Mouse (Mus musculus) adipocyte (in vitro differentiated cells): ENCODE data around the gene Cntn2.
A peak's percentile ranks its signal among the peaks of the same experiment; 100 is the strongest.

Source experiments
- DNase-seq: peaks from one replicate; pipeline ENCODE4 v3.0.0-alpha.2; 2016; ENCODE audit warnings: low spot score

The Cntn2 gene

DNA sequence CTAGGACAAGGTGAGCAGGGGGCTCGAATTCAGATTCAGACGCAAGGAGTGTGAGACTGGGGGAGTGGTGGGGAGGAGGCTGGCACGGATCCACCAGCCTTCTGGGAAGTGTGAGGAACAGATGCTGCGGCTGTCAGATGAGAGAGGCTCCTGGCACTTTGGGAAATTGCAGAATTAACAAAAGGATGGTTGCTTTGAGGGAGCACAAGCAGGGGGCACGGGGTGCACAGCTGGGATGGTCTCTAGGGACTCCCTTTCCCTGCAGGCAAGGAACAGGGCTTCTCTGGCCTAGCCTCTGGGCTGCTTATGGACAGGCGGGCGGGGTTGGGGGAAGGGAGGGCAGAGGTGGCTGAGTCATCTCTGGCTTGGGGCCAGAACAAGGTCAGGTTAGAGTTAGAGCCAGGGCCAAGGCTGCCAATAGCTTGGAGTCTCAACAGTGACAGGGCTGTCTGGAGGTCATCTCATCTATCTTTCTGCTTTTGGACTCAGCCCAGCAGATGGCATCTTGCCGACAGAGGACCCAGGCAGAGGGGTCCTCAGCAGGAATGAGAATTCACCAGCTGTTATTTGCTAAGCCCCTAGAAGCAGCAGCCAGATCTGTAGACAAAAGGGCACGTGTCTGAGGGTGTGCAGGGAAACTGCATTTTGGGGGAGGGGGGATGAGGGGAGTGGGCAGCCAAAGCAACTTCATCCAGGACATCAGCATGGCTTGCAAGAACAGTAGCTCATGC, 15.0 kb upstream of the Cntn2 start:
- DNase-seq: peak; percentile 75

- peak; percentile 29 for DNase-seq
Measured at GRCm38 (mm10) chr1:132543789-132544188, 733 bp upstream of the Cntn2 start.

DNA sequence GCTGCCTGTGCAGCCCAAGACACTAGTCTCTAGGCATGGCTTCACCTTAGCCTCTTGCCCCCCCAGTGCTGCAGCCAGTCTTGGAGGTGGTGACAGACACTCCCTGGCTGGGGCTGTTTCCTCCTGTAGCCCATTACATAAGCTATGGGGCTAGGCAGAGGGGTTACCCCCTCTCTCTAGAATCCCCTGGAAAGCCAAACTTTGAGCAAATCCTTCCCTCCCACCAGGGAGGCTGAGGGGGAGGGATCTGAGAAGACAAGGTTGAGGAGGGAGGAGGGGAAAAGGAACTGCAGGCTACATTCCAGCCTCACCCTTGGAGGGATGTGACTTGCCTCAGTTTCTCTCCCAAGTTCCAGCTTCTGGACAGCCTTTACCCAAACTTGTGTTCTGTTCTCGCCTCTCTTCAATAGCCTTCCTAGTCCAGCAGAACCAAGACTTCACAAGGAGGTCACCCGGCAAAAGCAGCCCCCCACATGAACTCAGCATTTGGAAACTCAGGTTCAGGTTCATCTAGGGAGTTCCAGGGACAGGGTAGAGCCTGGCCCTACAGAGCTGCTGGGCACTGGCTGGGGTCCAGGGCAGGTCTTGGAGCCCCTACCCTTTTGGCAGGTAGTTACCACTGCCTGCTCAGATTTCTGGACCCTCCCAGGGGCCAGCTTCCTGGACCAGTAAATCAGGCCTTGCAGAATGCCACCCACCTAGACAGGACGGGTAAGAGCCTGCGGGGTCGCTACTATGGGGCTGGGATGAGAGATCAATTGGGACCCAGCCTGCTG, 1.0 kb downstream of the Cntn2 start:
- no peak for DNase-seq

- no peak for DNase-seq
Measured at GRCm38 (mm10) chr1:132541171-132541823, 1.8 kb downstream of the Cntn2 start.

- DNase-seq: no peak
Measured at GRCm38 (mm10) chr1:132540701-132541100, 2.4 kb downstream of the Cntn2 start.

GRCm38 (mm10) chr1:132537736-132538135, 5.3 kb downstream of the Cntn2 start:
- DNase-seq: no peak

DNA sequence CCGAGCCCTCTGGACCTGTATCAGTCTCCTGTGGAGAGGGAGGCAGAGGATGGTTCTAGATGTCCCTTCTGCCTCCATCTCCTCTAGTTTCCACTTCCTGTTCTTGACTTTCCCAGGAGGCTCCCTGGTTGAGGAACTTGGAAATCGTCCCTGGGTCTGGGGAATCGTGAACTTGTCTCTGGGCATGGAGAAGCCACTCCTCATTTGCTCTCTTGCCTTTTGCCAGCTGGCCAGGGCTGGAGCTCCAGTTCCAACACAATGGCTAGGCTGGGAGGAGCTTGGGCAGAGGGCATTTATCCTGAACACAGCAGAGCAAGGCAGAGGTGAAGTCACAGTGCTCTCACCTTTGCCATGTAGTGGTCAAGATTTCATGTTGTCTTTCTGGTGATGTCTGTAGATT, 6.6 kb downstream of the Cntn2 start:
- DNase-seq: peak; percentile 66

DNA sequence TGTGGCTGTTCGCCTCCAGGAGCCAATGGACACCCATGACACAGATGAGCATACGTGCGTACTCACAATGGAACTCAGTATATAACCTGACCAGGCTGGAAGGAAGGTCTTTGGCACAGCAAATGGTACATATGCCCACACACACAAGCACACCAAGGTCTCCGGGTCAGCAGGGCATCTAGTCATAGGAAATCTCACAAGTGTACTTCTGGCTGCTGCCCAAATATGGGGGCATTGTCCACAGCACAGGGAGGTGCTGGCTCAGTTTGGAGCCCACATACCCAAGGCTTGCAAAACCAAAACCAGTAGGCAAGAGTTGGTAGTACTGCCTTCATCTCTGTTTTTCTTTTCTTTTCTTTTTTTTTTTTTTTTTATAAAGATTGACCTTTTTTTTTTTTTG, 7.5 kb downstream of the Cntn2 start:
- DNase-seq: no peak

- DNase-seq: no peak
Measured at GRCm38 (mm10) chr1:132533840-132534239, 9.2 kb downstream of the Cntn2 start.

DNA sequence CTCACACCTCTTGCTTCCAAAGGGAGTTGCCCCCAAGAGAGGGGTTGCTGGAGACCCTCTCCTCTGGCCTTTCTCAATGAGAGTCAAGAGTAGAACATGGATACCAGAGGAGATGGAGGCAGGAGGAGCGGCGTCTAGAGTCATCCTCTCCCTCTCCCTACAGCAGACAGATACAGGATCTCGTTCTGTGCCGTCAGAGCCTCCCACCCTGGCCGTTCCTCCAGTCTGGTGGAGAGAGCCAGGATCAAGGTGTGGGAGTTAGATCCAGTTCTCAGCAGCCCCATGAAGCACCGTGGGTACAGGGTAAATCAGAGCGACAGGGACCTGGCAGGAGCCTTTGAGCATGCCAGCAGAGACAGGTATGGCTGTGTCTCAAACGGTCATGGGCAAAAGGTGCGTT, 10.5 kb downstream of the Cntn2 start:
- DNase-seq: no peak

GRCm38 (mm10) chr1:132530631-132531191, 12.3 kb downstream of the Cntn2 start:
- no peak for DNase-seq

DNA sequence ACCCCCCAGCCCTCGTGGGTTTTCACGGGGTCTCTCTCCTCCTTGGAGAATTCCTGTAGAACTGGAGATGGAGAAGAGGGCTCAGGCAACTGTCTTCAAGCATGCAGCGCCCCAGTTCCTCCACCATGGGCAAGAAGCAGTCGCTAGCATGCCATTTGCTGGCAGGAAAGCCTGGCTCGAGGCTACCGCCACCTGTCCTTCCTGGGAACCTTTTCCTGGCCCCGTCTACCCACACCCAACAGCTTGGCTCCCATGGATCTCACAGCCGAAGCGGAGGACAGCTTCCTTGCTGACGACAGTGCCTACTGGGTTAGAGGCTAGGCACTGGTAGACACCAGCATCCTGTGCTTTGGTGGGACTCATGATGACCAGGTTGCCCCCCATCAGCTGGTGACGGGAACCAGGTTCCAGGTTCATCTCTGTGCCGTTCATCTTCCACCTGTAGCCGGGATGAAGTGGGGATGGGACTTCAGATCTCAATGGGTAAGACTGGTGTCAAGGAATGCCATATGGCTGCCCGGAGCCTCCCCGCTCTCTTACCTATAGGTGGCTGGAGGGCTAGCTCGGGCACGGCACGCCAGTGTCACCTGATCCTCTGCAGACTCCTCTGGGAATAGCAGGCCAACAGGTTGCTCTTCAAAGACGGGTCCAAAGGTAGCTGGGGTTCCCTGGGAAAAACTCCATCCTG, 14.3 kb downstream of the Cntn2 start:
- no peak for DNase-seq

- DNase-seq: no peak
Measured at GRCm38 (mm10) chr1:132528071-132528470, 15.0 kb downstream of the Cntn2 start.

DNA sequence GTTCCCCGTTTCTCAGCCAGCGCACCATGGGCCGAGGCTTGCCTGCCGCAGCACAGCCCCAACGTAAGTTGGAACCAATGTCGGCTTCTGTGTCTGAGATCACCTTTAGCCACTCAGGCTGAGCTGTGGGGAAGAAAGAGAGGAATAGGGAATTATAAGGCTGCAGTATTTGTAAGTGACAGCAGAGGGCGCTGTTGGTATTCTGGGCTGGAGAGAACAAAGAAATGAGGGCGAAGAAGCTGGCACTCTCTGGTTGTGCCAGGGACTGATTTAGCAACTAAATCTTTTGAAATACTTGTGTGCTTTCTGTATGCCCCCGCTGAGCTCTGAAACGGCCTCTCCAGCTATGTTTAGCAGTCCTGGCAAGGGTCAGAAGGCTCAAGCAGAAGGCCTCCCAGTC, 17.2 kb downstream of the Cntn2 start:
- DNase-seq: peak; percentile 83

DNA sequence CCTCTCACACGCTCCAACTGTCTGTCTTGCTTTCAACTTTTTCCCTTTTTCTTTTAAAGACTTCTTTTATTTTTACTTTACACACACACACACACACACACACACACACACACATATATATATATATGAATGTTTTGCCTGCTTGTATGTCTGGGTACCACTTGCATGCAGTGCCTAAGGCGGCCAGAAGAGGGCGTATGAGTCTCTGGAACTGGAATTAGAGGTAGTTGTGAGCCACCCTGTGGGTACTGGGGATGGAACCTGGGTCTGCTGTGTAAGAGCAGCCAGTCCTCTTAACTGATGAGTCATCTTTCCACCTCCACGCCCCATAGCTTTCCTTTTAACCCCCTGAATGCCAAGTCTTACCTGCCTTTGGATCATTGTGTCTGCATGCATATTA, 19.1 kb downstream of the Cntn2 start:
- no peak for DNase-seq

GRCm38 (mm10) chr1:132523048-132523447, 20.0 kb downstream of the Cntn2 start:
- DNase-seq: no peak

- DNase-seq: no peak
Measured at GRCm38 (mm10) chr1:132520764-132521163, 22.3 kb downstream of the Cntn2 start.

GRCm38 (mm10) chr1:132519734-132520133, 23.3 kb downstream of the Cntn2 start:
- DNase-seq: no peak

DNA sequence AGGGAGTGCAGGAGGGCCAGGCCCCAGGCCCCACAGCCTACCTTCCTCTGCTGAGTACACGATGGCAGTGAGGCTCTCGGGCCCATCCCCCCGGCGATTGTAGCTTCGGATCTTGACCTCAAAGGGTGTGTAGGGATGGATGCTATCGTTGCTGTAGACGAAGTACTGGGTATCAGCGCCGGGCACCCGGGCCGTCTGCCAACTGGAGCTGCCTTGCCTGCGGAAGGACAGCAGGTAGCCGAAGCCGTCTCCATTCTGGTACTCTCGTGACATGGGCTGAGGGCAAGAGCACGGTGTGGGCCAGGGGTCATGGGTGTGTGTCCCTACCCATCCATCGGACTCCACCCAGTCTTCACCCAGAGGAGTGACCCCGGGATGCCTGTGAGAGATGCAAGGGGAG, 24.4 kb downstream of the Cntn2 start:
- no peak for DNase-seq

DNA sequence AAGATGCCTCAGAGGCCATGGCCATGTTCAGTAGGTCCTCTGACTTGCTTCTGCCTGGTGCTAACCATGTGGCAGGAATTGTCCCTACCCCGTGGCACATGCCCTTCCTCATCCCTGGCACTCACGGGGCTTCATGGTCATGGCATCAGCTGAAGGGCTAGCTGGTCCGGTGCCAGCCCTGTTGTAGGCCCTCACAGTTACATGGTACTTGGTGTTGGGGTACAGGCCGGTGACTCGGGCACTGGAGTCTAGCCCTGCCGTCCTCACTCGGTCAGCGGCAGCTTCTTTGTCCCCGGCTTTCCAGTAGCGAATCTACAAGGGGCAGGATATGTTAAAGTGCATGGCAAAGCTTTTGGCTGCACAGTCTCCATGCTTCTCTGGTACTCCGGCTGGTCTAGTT, 26.3 kb downstream of the Cntn2 start:
- DNase-seq: no peak

GRCm38 (mm10) chr1:132515339-132515738, 27.7 kb downstream of the Cntn2 start:
- DNase-seq: no peak

DNA sequence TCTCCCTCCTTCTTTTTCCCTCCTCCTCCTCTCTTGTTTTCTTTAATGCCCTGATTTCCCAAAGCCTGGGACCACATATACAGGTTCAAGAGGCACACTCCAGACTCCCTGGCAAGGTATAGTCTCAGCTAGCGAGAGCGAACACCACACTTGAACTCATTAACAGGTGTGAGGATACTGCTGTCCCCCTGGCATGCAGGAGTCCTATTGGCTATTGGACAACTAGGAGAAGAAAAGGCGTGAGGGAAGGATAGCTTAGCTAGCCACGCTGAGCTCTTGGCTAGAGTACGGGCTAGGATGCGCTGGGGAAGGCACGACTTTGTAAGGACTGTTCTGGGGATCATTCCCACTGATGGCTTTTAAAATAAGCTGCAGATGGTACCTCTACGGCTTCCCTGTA, 30.9 kb downstream of the Cntn2 start:
- DNase-seq: no peak
